Mouse (Mus musculus) lung, postnatal 0 days (tissue): ENCODE results near the gene Pycard. TPM values are rescaled to one million over a fixed set of nuclear protein-coding genes. Genes with fewer than 3 reads are reported as not detected.
A peak's percentile ranks its signal among the peaks of the same experiment; 100 is the strongest.

Experiments used
- ATAC-seq: fragments of 200-750 bp; cut with Nextera tagmentation; 2 replicates; pipeline ENCODE4 v1.8.0; 2017; ENCODE audit warnings: moderate library complexity
- DNase-seq: peaks from one replicate; pipeline ENCODE4 v3.0.0-alpha.2; 2016; ENCODE audit warnings: low spot score
- H3K27ac ChIP-seq: fragments of 300-500 bp; sonication (generic); 2 replicates; pipeline ENCODE4 v1.5.1; 2014; ENCODE audit warnings: antibody characterized with exemption, mild to moderate bottlenecking, low read length, mixed read lengths
- H3K27me3 ChIP-seq: fragments of 300-500 bp; sonication (generic); replicated peaks from 2 replicates; pipeline ENCODE4 v1.6.1; 2014; ENCODE audit warnings: low read length, mixed read lengths; ENCODE audit not compliant: insufficient read depth
- H3K36me3 ChIP-seq: fragments of 300-500 bp; sonication (generic); 2 replicates; pipeline ENCODE4 v1.6.1; 2014; ENCODE audit warnings: low read length, mixed read lengths; ENCODE audit not compliant: insufficient read depth
- H3K4me1 ChIP-seq: fragments of 300-500 bp; sonication (generic); 2 replicates; pipeline ENCODE4 v1.6.1; 2014; ENCODE audit warnings: antibody characterized with exemption, low read depth, low read length, mixed read lengths; ENCODE audit not compliant: insufficient read depth
- H3K4me2 ChIP-seq: fragments of 300-500 bp; sonication (generic); replicated peaks from 2 replicates; pipeline ENCODE4 v1.6.1; 2014; ENCODE audit warnings: low read depth, mild to moderate bottlenecking, low read length, moderate library complexity, mixed read lengths
- H3K4me3 ChIP-seq: fragments of 300-500 bp; sonication (generic); 2 replicates; pipeline ENCODE4 v1.5.1; 2014; ENCODE audit warnings: low read depth, low read length
- H3K9ac ChIP-seq: fragments of 300-500 bp; sonication (generic); replicated peaks from 2 replicates; pipeline ENCODE4 v1.6.1; 2014; ENCODE audit warnings: low read depth, mild to moderate bottlenecking
- H3K9me3 ChIP-seq: fragments of 300-500 bp; sonication (generic); 2 replicates; pipeline ENCODE4 v1.6.1; 2016; ENCODE audit warnings: low read length, mixed read lengths
- CTCF ChIP-seq: IDR thresholded peaks from 2 replicates; pipeline ENCODE4 v1.5.1; 2016; ENCODE audit warnings: antibody characterized with exemption, mild to moderate bottlenecking
- EP300 ChIP-seq: IDR thresholded peaks from 2 replicates; pipeline ENCODE4 v1.6.1; 2016; ENCODE audit warnings: antibody characterized with exemption, mild to moderate bottlenecking, control low read depth
- WGBS: fragments of 180-500 bp; shearing (Covaris S2); extraction: QIAGEN DNeasy Blood & Tissue Kit; methylation state at CpG from one replicate; pipeline ENCODE4 v1.1.7; 2014; 5-methylcytosine and 5-hydroxymethylcytosine counted together
- polyA plus RNA-seq: library from polyadenylated mRNA; unstranded; fragments of >200 nt; fragmentation: Nextera tagmentation; extraction: Ambion mirVana; gene quantifications from 2 replicates; pipeline ENCODE4 v1.2.1, GENCODE M21; 2015

Pycard gene
- polyA plus RNA-seq, 1 experiment from 2014 or later = 33.7 TPM

- ATAC-seq (no peak), DNase-seq (peak; percentile 24)
- WGBS = 68% methylated on average over 4 of the region's 4 CpGs
- Histone ChIP-seq H3K9me3 (no peaks in the 10 kb centered on the region), H3K4me1 (no peaks in the 10 kb centered on the region), H3K27ac (no peak overlapping the region), H3K4me3 (no peak overlapping the region), H3K27me3 (no peaks in the 10 kb centered on the region), H3K36me3 (no peaks in the 10 kb centered on the region), H3K4me2 (no peak overlapping the region), H3K9ac (no peak overlapping the region)
- TF ChIP-seq EP300 (no peak), CTCF (no peak)
Measured at GRCm38 (mm10) chr7:128025381-128025780, 31.7 kb upstream of the Pycard start.

GRCm38 (mm10) chr7:128024932-128025331, 31.3 kb upstream of the Pycard start:
- H3K27me3 ChIP-seq = no peaks in the 10 kb centered on the region
- ATAC-seq (no peak), DNase-seq (no peak)
- H3K4me1 ChIP-seq = no peaks in the 10 kb centered on the region
- no peaks in the 10 kb centered on the region for H3K36me3 ChIP-seq
- TF ChIP-seq EP300 (no peak), CTCF (no peak)
- WGBS = 76% methylated on average over 4 of the region's 4 CpGs
- no peak overlapping the region for H3K4me3 ChIP-seq
- no peaks in the 10 kb centered on the region for H3K9me3 ChIP-seq
- H3K4me2 ChIP-seq = no peak overlapping the region
- no peak overlapping the region for H3K9ac ChIP-seq
- H3K27ac ChIP-seq = no peak overlapping the region

- Histone ChIP-seq H3K4me1 (no peaks in the 10 kb centered on the region), H3K27ac (no peak overlapping the region), H3K27me3 (no peaks in the 10 kb centered on the region), H3K36me3 (no peaks in the 10 kb centered on the region), H3K9ac (no peak overlapping the region), H3K4me3 (no peak overlapping the region), H3K9me3 (no peaks in the 10 kb centered on the region), H3K4me2 (no peak overlapping the region)
- no peak for ATAC-seq
- WGBS = 69% methylated on average over 9 of the region's 9 CpGs
- no peak for TF ChIP-seq CTCF
- TF ChIP-seq EP300 = no peak
- no peak for DNase-seq
Measured at GRCm38 (mm10) chr7:128024364-128024763, 30.7 kb upstream of the Pycard start.

- Histone ChIP-seq H3K4me2 (no peak overlapping the region), H3K27ac (no peak overlapping the region), H3K4me1 (no peaks in the 10 kb centered on the region), H3K9ac (no peak overlapping the region), H3K36me3 (no peaks in the 10 kb centered on the region), H3K9me3 (no peaks in the 10 kb centered on the region), H3K27me3 (no peaks in the 10 kb centered on the region), H3K4me3 (no peak overlapping the region)
- ATAC-seq (peak; percentile 69), DNase-seq (peak; percentile 74)
- 0 out of 2 replicates have a peak, but pooled peaks have one; percentile 28 for TF ChIP-seq EP300
- no peak for TF ChIP-seq CTCF
- 66% methylated on average over 4 of the region's 4 CpGs for WGBS
Measured at GRCm38 (mm10) chr7:128023565-128023964, 29.9 kb upstream of the Pycard start.

DNA sequence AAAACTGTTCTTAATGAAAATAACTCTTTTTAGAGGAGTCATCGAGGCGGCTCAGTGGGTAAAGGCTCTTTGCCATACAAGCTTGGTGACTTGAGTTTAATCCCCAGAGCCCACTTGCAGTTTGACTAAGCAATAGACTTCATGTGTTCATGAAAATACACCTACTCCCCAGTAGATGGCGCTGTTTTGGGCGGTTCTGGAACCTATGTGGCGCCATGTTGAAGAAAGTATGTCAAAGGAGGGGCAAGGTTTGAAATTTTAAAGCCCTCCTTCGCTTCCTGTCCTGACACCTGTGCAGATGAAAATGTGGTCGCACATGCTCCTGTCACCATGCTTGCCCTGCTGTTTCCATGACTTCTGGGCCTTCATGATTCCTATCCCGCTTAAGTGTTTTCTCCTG, 29.3 kb upstream of the Pycard start:
- H3K9ac ChIP-seq = no peak overlapping the region
- WGBS = 60% methylated on average over 8 of the region's 8 CpGs
- no peaks in the 10 kb centered on the region for H3K27me3 ChIP-seq
- H3K27ac ChIP-seq = no peak overlapping the region
- no peaks in the 10 kb centered on the region for H3K9me3 ChIP-seq
- ATAC-seq (no peak), DNase-seq (no peak)
- no peaks in the 10 kb centered on the region for H3K36me3 ChIP-seq
- H3K4me1 ChIP-seq = no peaks in the 10 kb centered on the region
- TF ChIP-seq EP300 = no peak
- TF ChIP-seq CTCF = peak; percentile 50
- H3K4me2 ChIP-seq = no peak overlapping the region
- H3K4me3 ChIP-seq = no peak overlapping the region

GRCm38 (mm10) chr7:128019187-128019586, 25.5 kb upstream of the Pycard start:
- peak; percentile 39; the same call in 1 of the 2 replicates for TF ChIP-seq EP300
- no peak for TF ChIP-seq CTCF
- Histone ChIP-seq H3K27me3 (no peaks in the 10 kb centered on the region), H3K4me2 (no peak overlapping the region), H3K9ac (no peak overlapping the region), H3K4me3 (no peak overlapping the region), H3K27ac (no peak overlapping the region), H3K9me3 (no peaks in the 10 kb centered on the region), H3K4me1 (no peaks in the 10 kb centered on the region), H3K36me3 (no peaks in the 10 kb centered on the region)
- WGBS = 45% methylated on average over 2 of the region's 2 CpGs
- peak; percentile 61 for ATAC-seq
- peak; percentile 67 for DNase-seq

GRCm38 (mm10) chr7:128018275-128018674, 24.6 kb upstream of the Pycard start:
- H3K36me3 ChIP-seq = no peaks in the 10 kb centered on the region
- no peak overlapping the region for H3K9ac ChIP-seq
- ATAC-seq = no peak
- no peak for TF ChIP-seq EP300
- no peak overlapping the region for H3K27ac ChIP-seq
- H3K9me3 ChIP-seq = no peaks in the 10 kb centered on the region
- 87% methylated on average over 3 of the region's 3 CpGs for whole genome bisulfite sequencing
- H3K27me3 ChIP-seq = no peaks in the 10 kb centered on the region
- no peak overlapping the region for H3K4me2 ChIP-seq
- no peak overlapping the region for H3K4me3 ChIP-seq
- no peaks in the 10 kb centered on the region for H3K4me1 ChIP-seq
- no peak for DNase-seq
